Mouse (Mus musculus): ENCODE results near the gene Rgl2. TPM values are rescaled to one million over a fixed set of nuclear protein-coding genes. Genes with fewer than 3 reads are reported as not detected.
"Not testable (repeated sequence)": the region's sequence is repeated elsewhere in the genome, so short reads cannot be mapped to it uniquely, and the experiment has no call there.

Rgl2 gene
- polyA plus RNA-seq, 1 experiment = 37.5 TPM

DNA sequence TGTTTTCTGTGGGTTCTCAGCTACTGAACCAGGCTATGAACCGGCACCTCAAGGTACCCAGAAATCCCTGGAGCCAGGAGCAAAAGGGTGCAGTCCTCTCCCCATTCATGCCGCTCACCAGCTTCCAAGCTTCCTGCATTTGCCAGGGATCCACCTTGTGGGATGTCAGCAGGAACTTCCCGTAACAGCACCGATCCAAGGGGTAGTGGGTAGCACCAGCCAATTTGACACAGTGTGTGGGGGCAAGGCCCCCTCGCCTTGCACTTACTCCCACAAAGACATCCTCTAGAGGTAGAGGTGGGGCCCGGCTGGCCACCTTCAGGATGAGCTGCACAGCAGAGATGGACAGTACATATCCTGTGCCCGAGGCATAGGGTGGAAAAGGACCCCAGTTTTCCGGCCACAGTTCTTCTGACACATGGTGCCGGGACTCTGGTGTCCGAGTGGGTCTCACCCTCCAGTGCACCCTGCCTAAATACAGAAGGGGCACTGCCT lies 20.8 kb downstream of the Rgl2 start:
- TF ChIP-seq EP300 (IDR thresholded peaks at IDR 0.05; ENCODE audit: insufficient read depth, low read depth, low read length) (no peak), CTCF (IDR thresholded peaks at IDR 0.05; ENCODE audit: low read depth, low read length) (no peak), POLR2A (IDR thresholded peaks at IDR 0.05; ENCODE audit: insufficient read depth, low read length) (no peak)
- Histone ChIP-seq H3K36me3 (ENCODE audit: control insufficient read depth, insufficient read depth, low read length, poor library complexity, severe bottlenecking) (peaks cover 37% of the 10 kb centered on the region), H3K27ac (ENCODE audit: insufficient read depth, low read length) (no peak overlapping the region), H3K27me3 (ENCODE audit: control insufficient read depth, insufficient read depth, low read length, poor library complexity, severe bottlenecking) (no peaks in the 10 kb centered on the region), H3K4me3 (ENCODE audit: low read depth, low read length) (no peak overlapping the region), H3K4me1 (ENCODE audit: control insufficient read depth, insufficient read depth, low read length) (no peaks in the 10 kb centered on the region), H3K9ac (ENCODE audit: low read depth, poor library complexity, severe bottlenecking) (peak overlapping the region; percentile 7; the same call in 1 of the 2 replicates), H3K9me3 (replicated peaks; ENCODE audit: control insufficient read depth, insufficient read depth, low read length, poor library complexity, severe bottlenecking) (no peaks in the 10 kb centered on the region)

DNA sequence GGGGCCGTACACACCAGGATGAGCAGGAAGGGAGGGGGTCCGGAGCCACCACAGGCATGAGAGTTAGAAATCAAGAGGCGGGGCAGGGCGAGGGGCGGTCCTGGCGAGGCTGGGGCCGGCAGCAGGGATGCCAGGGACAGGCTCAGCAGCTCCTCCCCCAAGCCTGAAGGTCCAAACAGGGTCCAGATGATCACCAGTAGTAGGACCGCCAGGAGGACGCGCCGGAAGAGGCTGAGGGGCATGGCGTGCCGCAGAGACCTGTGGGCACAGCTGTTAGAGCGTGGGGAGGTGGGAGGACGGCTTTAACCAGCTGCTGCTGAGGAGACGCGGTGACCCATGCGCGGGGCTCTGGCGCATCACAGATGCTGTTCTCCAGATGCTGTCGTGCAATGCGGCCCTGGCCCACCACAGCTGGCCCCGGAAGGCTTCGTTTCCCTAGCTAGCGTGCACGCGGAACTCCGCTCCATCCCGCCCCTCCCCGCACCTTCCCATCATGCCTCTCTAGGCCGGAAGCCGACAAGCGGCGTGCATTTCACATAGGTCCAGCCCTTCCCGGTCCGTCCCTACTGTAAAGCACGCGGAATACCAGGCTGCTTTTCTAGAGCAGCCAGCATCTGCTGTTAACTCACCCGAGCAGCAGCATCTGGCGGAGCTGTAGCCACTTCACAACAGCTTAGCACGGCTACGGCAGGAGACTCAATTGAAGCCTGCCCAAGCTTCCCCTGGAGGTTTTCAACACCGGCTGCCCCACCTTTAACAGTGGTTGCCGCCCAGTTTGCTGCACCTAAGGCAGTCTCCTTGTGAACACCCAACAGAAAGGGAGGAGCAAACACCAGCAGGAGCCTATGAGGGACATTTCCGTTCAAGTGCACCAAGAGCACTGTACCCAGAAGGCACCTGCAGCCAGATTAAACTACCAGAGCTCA lies 21.9 kb downstream of the Rgl2 start, which contains the start of gene B3galt4:
B3galt4 (minus strand) TSS at position 468 of the 926 bp plus-strand sequence.
- peak within 1 kb of the TSS; percentile 56 for H3K27ac ChIP-seq (ENCODE audit: insufficient read depth, low read length)

GRCm38 (mm10) chr17:33952015-33952414 lies 22.7 kb downstream of the Rgl2 start:
- peak overlapping the region; percentile 4 for H3K4me3 ChIP-seq (ENCODE audit: low read depth, low read length)
- H3K9me3 ChIP-seq (replicated peaks; ENCODE audit: control insufficient read depth, insufficient read depth, low read length, poor library complexity, severe bottlenecking); H3K27me3 ChIP-seq (ENCODE audit: control insufficient read depth, insufficient read depth, low read length, poor library complexity, severe bottlenecking); H3K9ac ChIP-seq (ENCODE audit: low read depth, poor library complexity, severe bottlenecking); H3K4me1 ChIP-seq (ENCODE audit: control insufficient read depth, insufficient read depth, low read length): not testable (repeated sequence)
- H3K36me3 ChIP-seq (ENCODE audit: control insufficient read depth, insufficient read depth, low read length, poor library complexity, severe bottlenecking) = peaks cover 38% of the 10 kb centered on the region
- H3K27ac ChIP-seq (ENCODE audit: insufficient read depth, low read length) = peak overlapping the region; percentile 56

More for the DNA sequence above, 21.9 kb downstream of the Rgl2 start, which contains the start of gene B3galt4:
- peak within 1 kb of the TSS; percentile 7 for H3K9ac ChIP-seq (ENCODE audit: low read depth, poor library complexity, severe bottlenecking)
- TF ChIP-seq POLR2A (IDR thresholded peaks at IDR 0.05; ENCODE audit: insufficient read depth, low read length) = peak; percentile 4
- 0 out of 2 replicates have a peak, but pooled peaks have one; percentile 28 for TF ChIP-seq EP300 (IDR thresholded peaks at IDR 0.05; ENCODE audit: insufficient read depth, low read depth, low read length)
- no peak for TF ChIP-seq CTCF (IDR thresholded peaks at IDR 0.05; ENCODE audit: low read depth, low read length)
- H3K36me3 ChIP-seq (ENCODE audit: control insufficient read depth, insufficient read depth, low read length, poor library complexity, severe bottlenecking) = peaks cover 38% of the 10 kb centered on the region
- H3K4me1 ChIP-seq (ENCODE audit: control insufficient read depth, insufficient read depth, low read length) = no peaks in the 10 kb centered on the region
- no peaks in the 10 kb centered on the region for H3K9me3 ChIP-seq (replicated peaks; ENCODE audit: control insufficient read depth, insufficient read depth, low read length, poor library complexity, severe bottlenecking)
- H3K4me3 ChIP-seq (ENCODE audit: low read depth, low read length) = peak within 1 kb of the TSS; percentile 48
- no peaks in the 10 kb centered on the region for H3K27me3 ChIP-seq (ENCODE audit: control insufficient read depth, insufficient read depth, low read length, poor library complexity, severe bottlenecking)

- peak overlapping the region; percentile 88; the same call in 1 of the 2 replicates for H3K9ac ChIP-seq (ENCODE audit: low read depth, poor library complexity, severe bottlenecking)
- H3K36me3 ChIP-seq (ENCODE audit: control insufficient read depth, insufficient read depth, low read length, poor library complexity, severe bottlenecking) = peaks cover 38% of the 10 kb centered on the region
- no peaks in the 10 kb centered on the region for H3K4me1 ChIP-seq (ENCODE audit: control insufficient read depth, insufficient read depth, low read length)
- H3K27me3 ChIP-seq (ENCODE audit: control insufficient read depth, insufficient read depth, low read length, poor library complexity, severe bottlenecking) = no peaks in the 10 kb centered on the region
- TF ChIP-seq CTCF (IDR thresholded peaks at IDR 0.05; ENCODE audit: low read depth, low read length) = no peak
- peak overlapping the region; percentile 56 for H3K27ac ChIP-seq (ENCODE audit: insufficient read depth, low read length)
- peak overlapping the region; percentile 7; the same call in 1 of the 2 replicates for H3K4me3 ChIP-seq (ENCODE audit: low read depth, low read length)
- H3K9me3 ChIP-seq (replicated peaks; ENCODE audit: control insufficient read depth, insufficient read depth, low read length, poor library complexity, severe bottlenecking) = no peaks in the 10 kb centered on the region
These were observed 23.5 kb downstream of the Rgl2 start for GRCm38 (mm10) chr17:33952879-33953278.

DNA sequence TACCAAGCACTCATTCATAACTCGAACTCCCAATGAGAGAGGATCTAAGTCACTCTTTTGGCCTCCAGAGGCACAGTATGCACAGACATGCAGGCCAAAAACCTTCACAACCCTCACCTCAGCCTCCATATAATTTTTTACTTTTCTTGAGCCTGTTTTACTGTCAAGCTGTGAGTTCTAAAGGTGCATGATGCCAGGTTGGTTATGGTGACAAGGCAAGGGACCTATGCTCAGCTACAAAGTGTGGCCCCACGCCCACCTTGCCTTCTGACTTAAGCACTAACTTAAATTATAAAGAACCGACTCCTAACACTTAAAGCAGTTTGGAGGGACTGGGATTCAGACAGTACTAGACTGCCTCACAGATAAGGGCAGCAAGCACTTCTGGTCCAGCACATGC lies 24.0 kb downstream of the Rgl2 start:
- no peak for TF ChIP-seq EP300 (IDR thresholded peaks at IDR 0.05; ENCODE audit: insufficient read depth, low read depth, low read length)
- no peak for TF ChIP-seq POLR2A (IDR thresholded peaks at IDR 0.05; ENCODE audit: insufficient read depth, low read length)
- TF ChIP-seq CTCF (IDR thresholded peaks at IDR 0.05; ENCODE audit: low read depth, low read length) = no peak
- Histone ChIP-seq H3K36me3 (ENCODE audit: control insufficient read depth, insufficient read depth, low read length, poor library complexity, severe bottlenecking) (peaks cover 38% of the 10 kb centered on the region), H3K27ac (ENCODE audit: insufficient read depth, low read length) (peak overlapping the region; percentile 56), H3K4me3 (ENCODE audit: low read depth, low read length) (peak overlapping the region; percentile 31), H3K4me1 (ENCODE audit: control insufficient read depth, insufficient read depth, low read length) (no peaks in the 10 kb centered on the region), H3K9me3 (replicated peaks; ENCODE audit: control insufficient read depth, insufficient read depth, low read length, poor library complexity, severe bottlenecking) (no peaks in the 10 kb centered on the region), H3K9ac (ENCODE audit: low read depth, poor library complexity, severe bottlenecking) (peak overlapping the region; percentile 88), H3K27me3 (ENCODE audit: control insufficient read depth, insufficient read depth, low read length, poor library complexity, severe bottlenecking) (no peaks in the 10 kb centered on the region)

GRCm38 (mm10) chr17:33953961-33954565 lies 24.7 kb downstream of the Rgl2 start:
- Histone ChIP-seq H3K27me3 (ENCODE audit: control insufficient read depth, insufficient read depth, low read length, poor library complexity, severe bottlenecking) (no peaks in the 10 kb centered on the region), H3K27ac (ENCODE audit: insufficient read depth, low read length) (peak overlapping the region; percentile 56), H3K9me3 (replicated peaks; ENCODE audit: control insufficient read depth, insufficient read depth, low read length, poor library complexity, severe bottlenecking) (no peaks in the 10 kb centered on the region), H3K36me3 (ENCODE audit: control insufficient read depth, insufficient read depth, low read length, poor library complexity, severe bottlenecking) (peaks cover 38% of the 10 kb centered on the region), H3K9ac (ENCODE audit: low read depth, poor library complexity, severe bottlenecking) (peak overlapping the region; percentile 88), H3K4me3 (ENCODE audit: low read depth, low read length) (peak overlapping the region; percentile 87), H3K4me1 (ENCODE audit: control insufficient read depth, insufficient read depth, low read length) (no peaks in the 10 kb centered on the region)
- TF ChIP-seq EP300 (IDR thresholded peaks at IDR 0.05; ENCODE audit: insufficient read depth, low read depth, low read length) = no peak
- no peak for TF ChIP-seq POLR2A (IDR thresholded peaks at IDR 0.05; ENCODE audit: insufficient read depth, low read length)
- TF ChIP-seq CTCF (IDR thresholded peaks at IDR 0.05; ENCODE audit: low read depth, low read length) = no peak

Data from ES-Bruce4 (cell line).